Mouse (Mus musculus): ENCODE measurements around the gene Cutal.

The Cutal gene

GRCm38 (mm10) chr2:34915103-34915502, 40.9 kb downstream of the Cutal start:
- no peak for DNase-seq (ENCODE audit: low spot score in 2 of 2)

GRCm38 (mm10) chr2:34920144-34920543, 45.9 kb downstream of the Cutal start:
- DNase-seq (ENCODE audit: low spot score in 2 of 2): no peak

GRCm38 (mm10) chr2:34922729-34923128, 48.5 kb downstream of the Cutal start:
- DNase-seq (ENCODE audit: low spot score in 2 of 2): no peak

- no peak for DNase-seq (ENCODE audit: low spot score in 2 of 2)
Observed at GRCm38 (mm10) chr2:34927320-34927719, 53.1 kb downstream of the Cutal start.

GRCm38 (mm10) chr2:34937460-34937859, 63.3 kb downstream of the Cutal start:
- DNase-seq (ENCODE audit: low spot score in 2 of 2): no peak

GRCm38 (mm10) chr2:34938269-34939208, 64.3 kb downstream of the Cutal start:
- no peak for DNase-seq (ENCODE audit: low spot score in 2 of 2)

- DNase-seq (ENCODE audit: low spot score in 2 of 2): no peak
Observed at GRCm38 (mm10) chr2:34940246-34940645, 66.0 kb downstream of the Cutal start.

- DNase-seq (ENCODE audit: low spot score in 2 of 2): no peak
Observed at GRCm38 (mm10) chr2:34941061-34941675, 67.0 kb downstream of the Cutal start.

Data from cerebellum, postnatal 4 days (tissue).